Mouse (Mus musculus): ENCODE measurements around the gene Myl12a.

DNA sequence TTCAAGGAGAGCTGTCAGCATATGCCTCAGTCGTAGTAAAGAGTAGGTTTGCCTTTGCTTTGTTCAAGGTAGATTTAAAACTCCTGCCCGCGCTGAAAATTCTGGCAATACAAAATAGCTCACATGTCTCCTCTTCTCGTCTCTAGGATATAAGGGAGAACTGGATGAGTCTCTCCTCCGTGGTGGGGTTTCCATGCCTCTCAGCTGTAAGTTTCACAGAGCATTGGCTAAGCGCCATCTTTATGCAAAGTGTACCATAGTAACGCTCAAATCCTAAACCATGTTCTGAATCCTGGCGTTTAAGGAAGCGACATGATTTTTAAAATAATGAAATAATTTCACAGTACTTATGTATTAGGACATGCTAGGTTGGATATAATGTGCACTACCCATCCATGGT, 42.9 kb upstream of the Myl12a start:
- TF ChIP-seq CTCF (IDR thresholded peaks at IDR 0.05; ENCODE audit: borderline replicate concordance, insufficient read depth, low read depth, low read length) (no peak), POLR2A (IDR thresholded peaks at IDR 0.05; ENCODE audit: borderline replicate concordance, insufficient read depth, low read length) (no peak)
